Mouse (Mus musculus) layer of hippocampus, postnatal 14 days (tissue): ENCODE measurements around the gene Txndc15. TPM values are rescaled to one million over a fixed set of nuclear protein-coding genes. Genes with fewer than 3 reads are reported as not detected.
A peak's percentile ranks its signal among the peaks of the same experiment; 100 is the strongest.

ENCODE experiments used
- DNase-seq, 2 experiments: peaks; one replicate each; pipeline ENCODE4 v3.0.0; 2021 to 2022; ENCODE audit warnings: low spot score in 2 of 2, mixed read lengths in 1 of 2
- total RNA-seq, 2 experiments: library from RNA; stranded (reverse); gene quantifications; 2 replicates each; pipeline ENCODE4 v1.2.3; 2021

Txndc15 gene
- total RNA-seq, 2 experiments from 2014 or later = 63.3 to 67.4 TPM

DNA sequence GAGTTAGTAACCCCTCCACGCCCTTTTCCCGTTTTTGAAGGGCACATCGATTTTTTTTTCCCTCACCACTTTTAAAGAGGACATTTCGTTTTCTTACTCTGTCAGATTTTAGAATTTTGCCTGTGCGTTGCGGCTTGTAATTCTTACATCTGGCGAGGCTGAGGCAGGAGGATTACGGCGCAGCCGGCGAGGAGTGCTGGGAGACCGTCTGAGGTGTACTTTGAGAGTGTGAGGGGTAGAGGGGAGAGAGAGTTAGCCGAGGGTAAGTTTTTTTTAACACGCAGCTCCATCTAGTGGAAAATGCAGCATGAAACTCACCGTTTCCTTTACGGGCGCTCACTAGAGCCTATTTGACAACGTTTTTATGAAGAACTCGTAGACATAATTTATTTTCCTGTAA lies 13.4 kb downstream of the Txndc15 start:
- peak; percentile 63 to 73 for DNase-seq

- DNase-seq = no peak
Observed at GRCm38 (mm10) chr13:55730716-55731115, 16.3 kb downstream of the Txndc15 start.

GRCm38 (mm10) chr13:55732121-55732520 lies 17.7 kb downstream of the Txndc15 start:
- DNase-seq = no peak

GRCm38 (mm10) chr13:55733628-55734502 lies 19.4 kb downstream of the Txndc15 start:
- no peak for DNase-seq

DNA sequence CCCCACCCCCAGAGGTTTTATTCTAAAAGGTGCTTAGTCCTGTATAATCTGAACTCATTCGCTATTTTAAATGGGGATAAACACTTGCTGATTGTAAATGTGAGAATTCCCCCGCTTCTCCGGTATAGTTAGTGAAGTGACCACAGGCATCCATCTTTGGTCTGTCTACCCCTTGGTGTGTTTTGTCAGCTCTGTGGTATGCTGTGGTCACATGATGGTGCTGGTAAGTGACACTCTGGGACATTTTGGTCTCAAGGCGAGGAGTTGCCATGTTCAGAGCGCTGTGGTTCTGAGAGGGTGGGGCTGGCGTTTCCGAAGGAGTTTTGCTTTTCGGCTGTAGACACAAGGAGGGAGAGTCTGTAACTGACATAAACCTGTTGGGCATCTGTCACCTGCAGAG lies 23.4 kb downstream of the Txndc15 start:
- DNase-seq = no peak

DNA sequence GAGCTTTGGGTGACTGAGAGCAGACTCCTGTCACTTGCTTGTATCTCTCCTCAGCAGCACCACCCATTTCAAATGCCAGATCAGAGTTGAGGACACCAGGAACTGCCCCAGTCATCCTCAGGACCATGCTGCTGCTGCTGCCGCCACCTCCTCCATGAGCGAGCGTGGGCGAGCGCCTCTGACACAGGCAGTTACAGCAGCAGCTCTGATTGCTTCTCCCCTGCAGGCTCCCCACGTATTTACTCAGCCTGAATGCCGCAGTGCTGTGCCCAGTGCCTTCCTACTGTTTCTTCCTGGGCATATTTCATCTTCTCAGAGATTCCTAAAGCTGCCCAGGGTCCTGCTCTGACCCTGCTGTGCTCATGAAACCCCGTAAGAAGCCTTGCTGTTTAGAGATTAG lies 27.9 kb downstream of the Txndc15 start:
- no peak for DNase-seq

- no peak for DNase-seq
Observed at GRCm38 (mm10) chr13:55754380-55754779, 39.9 kb downstream of the Txndc15 start.

- no peak for DNase-seq
Observed at GRCm38 (mm10) chr13:55756789-55757188, 42.3 kb downstream of the Txndc15 start.

DNA sequence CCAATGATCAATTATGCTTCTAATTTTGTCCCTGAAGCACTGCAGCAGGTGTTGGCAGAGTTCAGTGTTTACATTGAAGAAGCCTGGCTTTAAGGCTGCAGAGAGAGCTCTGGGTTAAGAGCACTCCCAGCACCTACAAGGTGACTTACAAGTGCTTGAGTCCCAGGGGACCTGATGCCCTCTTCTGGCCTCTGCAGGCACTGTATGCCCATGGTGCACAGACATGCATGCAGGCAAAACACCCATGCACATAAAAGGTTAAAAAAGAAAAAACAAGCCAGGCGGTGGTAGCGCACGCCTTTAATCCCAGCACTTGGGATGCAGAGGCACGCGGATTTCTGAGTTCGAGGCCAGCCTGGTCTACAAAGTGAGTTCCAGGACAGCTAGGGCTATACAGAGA lies 43.2 kb downstream of the Txndc15 start:
- no peak for DNase-seq

DNA sequence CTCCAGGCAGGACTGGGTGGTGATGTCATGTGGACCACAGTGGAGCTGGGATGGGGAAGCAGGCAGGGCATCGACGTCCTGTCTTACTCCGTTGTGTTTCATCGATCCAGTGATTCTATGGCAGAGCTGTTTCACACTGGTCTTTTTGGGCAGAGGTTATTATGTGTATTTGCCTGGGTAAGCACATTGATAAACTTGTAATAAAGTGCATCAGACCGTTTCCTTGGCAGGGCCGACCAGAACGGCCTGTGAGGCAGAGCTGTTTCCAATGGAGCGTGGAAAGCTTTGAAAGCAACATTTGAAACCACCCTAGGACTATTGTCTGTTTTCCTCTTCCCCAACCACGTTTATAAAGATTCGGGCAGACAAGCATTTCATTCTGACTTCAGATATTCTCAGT lies 46.1 kb downstream of the Txndc15 start:
- no peak for DNase-seq

DNA sequence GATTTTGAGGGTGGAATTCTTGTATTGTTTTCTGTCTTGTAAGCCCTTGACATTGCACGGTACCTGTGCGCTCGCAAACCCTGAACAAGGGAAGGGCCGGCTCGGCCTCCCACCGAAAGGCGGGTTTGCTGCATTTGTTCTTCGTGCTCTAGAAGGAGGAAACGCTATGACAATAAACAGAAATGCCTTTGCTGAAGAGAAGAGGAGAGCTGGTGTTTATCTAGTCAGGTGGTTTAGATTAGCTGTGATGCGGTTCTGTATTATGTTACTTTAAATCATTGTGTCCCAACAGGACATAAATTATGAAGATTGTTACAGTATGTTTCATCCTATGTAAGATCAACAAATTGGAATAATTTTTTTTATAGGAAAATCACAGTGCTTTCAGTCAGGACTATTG lies 47.0 kb downstream of the Txndc15 start:
- no peak for DNase-seq

DNA sequence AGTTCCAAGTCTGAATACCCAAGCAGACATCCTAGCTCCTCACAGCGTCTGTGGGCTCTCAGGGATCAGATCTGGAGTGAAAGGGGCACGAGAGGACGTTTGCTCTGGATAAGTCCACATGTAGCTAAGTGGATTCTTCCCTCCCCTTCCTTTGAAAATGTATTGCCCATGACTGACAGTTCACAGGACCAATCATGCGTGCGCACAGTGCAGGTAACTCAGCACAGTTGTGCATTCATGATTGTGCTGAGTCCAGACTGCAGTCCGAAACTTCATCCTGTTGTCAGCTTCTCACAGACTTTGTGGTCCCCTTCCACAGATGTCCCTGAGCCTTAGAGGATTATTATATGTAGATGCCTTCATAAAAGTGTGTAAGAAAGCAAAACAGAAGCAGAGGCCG lies 59.9 kb downstream of the Txndc15 start:
- DNase-seq = no peak

DNA sequence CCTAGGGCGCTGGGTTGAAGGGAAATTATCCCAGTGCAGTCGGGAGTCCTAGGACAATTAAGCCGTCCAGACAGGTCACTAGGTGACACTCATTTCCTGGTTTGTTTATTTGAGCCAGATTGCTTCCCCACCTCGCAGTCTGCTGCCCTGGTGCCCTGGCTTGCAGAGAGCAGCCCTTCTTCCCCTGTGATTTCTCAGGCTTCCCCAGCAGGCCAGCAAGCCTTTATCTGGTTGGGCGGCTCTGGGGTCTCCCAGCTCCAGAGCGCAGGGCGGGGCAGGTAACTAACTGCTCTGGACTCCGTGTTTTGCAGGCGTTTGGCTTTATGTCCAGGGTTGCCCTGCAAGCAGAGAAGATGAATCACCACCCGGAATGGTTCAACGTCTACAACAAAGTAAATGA lies 60.6 kb downstream of the Txndc15 start:
- DNase-seq = no peak

Other genes with a start within 250 kb of the Txndc15 start
- gene Dbn1, start 226.5 kb upstream of the Txndc15 start, total RNA-seq = 100 to 1,000 TPM; 335 to 353 TPM
- 10 to 100 TPM; 69.4 to 78.9 TPM for gene Pdlim7, start 201.0 kb upstream of the Txndc15 start, total RNA-seq
- gene Dok3, start 185.4 kb upstream of the Txndc15 start, total RNA-seq = 1 to 10 TPM; 6.7 to 7.9 TPM
- 10 to 100 TPM; 44.8 to 47.0 TPM for gene Ddx41, start 178.0 kb upstream of the Txndc15 start, total RNA-seq
- 10 to 100 TPM; 64.8 to 67.7 TPM for gene Fam193b, start 143.5 kb upstream of the Txndc15 start, total RNA-seq
- gene Tmed9, start 140.9 kb upstream of the Txndc15 start, total RNA-seq = 100 to 1,000 TPM; 132 to 133 TPM
- gene B4galt7, start 114.8 kb upstream of the Txndc15 start, total RNA-seq = 10 to 100 TPM; 22.5 to 22.8 TPM
- gene Caml, start 91.6 kb upstream of the Txndc15 start, total RNA-seq = 10 to 100 TPM; 48.7 TPM
- gene Ddx46, start 79.6 kb upstream of the Txndc15 start, total RNA-seq = 10 to 100 TPM; 46.0 to 50.8 TPM
- 10 to 100 TPM; 79.5 to 82.6 TPM for gene B230219D22Rik, start 21.5 kb upstream of the Txndc15 start, total RNA-seq
- gene Pcbd2, start 12.7 kb downstream of the Txndc15 start, total RNA-seq = 10 to 100 TPM; 27.2 to 33.4 TPM
- under 1 TPM; 0.25 to 0.29 TPM for gene Catsper3, start 69.9 kb downstream of the Txndc15 start, total RNA-seq
- not detected for gene Pitx1, start 121.5 kb downstream of the Txndc15 start, total RNA-seq